Mouse (Mus musculus): Measurements from ENCODE around the gene Gadl1. TPM values are rescaled to one million over a fixed set of nuclear protein-coding genes. Genes with fewer than 3 reads are reported as not detected.

Gadl1 gene
- polyA plus RNA-seq, 1 experiment from 2014 or later = 0.31 TPM

- Histone ChIP-seq H3K27ac (ENCODE audit: low read depth, low read length) (no peak overlapping the region), H3K9me3 (ENCODE audit: control insufficient read depth, low read length) (no peaks in the 10 kb centered on the region), H3K9ac (ENCODE audit: low read depth, low read length) (no peak overlapping the region), H3K4me2 (replicated peaks; ENCODE audit: low read depth, low read length) (no peak overlapping the region), H3K27me3 (ENCODE audit: control insufficient read depth, insufficient read depth, low read length) (no peaks in the 10 kb centered on the region), H3K4me1 (replicated peaks; ENCODE audit: control insufficient read depth, insufficient read depth, low read length) (no peaks in the 10 kb centered on the region), H3K36me3 (ENCODE audit: control insufficient read depth, insufficient read depth, low read length) (no peaks in the 10 kb centered on the region), H3K4me3 (ENCODE audit: low read depth, low read length) (no peak overlapping the region)
- DNase-seq (ENCODE audit: low spot score) (no peak), ATAC-seq (ENCODE audit: low FRiP score) (no peak)
- WGBS = 96% methylated on average over 1 of the region's 1 CpGs
These were observed 14.8 kb downstream of the Gadl1 start for GRCm38 (mm10) chr9:115924094-115924493.

GRCm38 (mm10) chr9:115931803-115932202 is 22.5 kb downstream of the Gadl1 start:
- Histone ChIP-seq H3K27ac (ENCODE audit: low read depth, low read length) (no peak overlapping the region), H3K27me3 (ENCODE audit: control insufficient read depth, insufficient read depth, low read length) (no peaks in the 10 kb centered on the region), H3K9me3 (ENCODE audit: control insufficient read depth, low read length) (no peaks in the 10 kb centered on the region), H3K36me3 (ENCODE audit: control insufficient read depth, insufficient read depth, low read length) (no peaks in the 10 kb centered on the region), H3K9ac (ENCODE audit: low read depth, low read length) (no peak overlapping the region), H3K4me2 (replicated peaks; ENCODE audit: low read depth, low read length) (no peak overlapping the region), H3K4me1 (replicated peaks; ENCODE audit: control insufficient read depth, insufficient read depth, low read length) (no peaks in the 10 kb centered on the region), H3K4me3 (ENCODE audit: low read depth, low read length) (no peak overlapping the region)
- ATAC-seq (ENCODE audit: low FRiP score) = no peak
- no peak for DNase-seq (ENCODE audit: low spot score)
- WGBS = 94% methylated on average over 2 of the region's 2 CpGs

- Histone ChIP-seq H3K9ac (ENCODE audit: low read depth, low read length) (no peak overlapping the region), H3K4me3 (ENCODE audit: low read depth, low read length) (no peak overlapping the region), H3K9me3 (ENCODE audit: control insufficient read depth, low read length) (no peaks in the 10 kb centered on the region), H3K27me3 (ENCODE audit: control insufficient read depth, insufficient read depth, low read length) (no peaks in the 10 kb centered on the region), H3K4me1 (replicated peaks; ENCODE audit: control insufficient read depth, insufficient read depth, low read length) (no peaks in the 10 kb centered on the region), H3K27ac (ENCODE audit: low read depth, low read length) (no peak overlapping the region), H3K4me2 (replicated peaks; ENCODE audit: low read depth, low read length) (no peak overlapping the region), H3K36me3 (ENCODE audit: control insufficient read depth, insufficient read depth, low read length) (no peaks in the 10 kb centered on the region)
- ATAC-seq (ENCODE audit: low FRiP score) = no peak
- 89% methylated on average over 4 of the region's 4 CpGs for WGBS
- DNase-seq (ENCODE audit: low spot score) = no peak
These were observed 23.5 kb downstream of the Gadl1 start for GRCm38 (mm10) chr9:115932741-115933140.

GRCm38 (mm10) chr9:115933243-115933964 is 24.1 kb downstream of the Gadl1 start:
- ATAC-seq (ENCODE audit: low FRiP score) = no peak
- Histone ChIP-seq H3K9ac (ENCODE audit: low read depth, low read length) (no peak overlapping the region), H3K36me3 (ENCODE audit: control insufficient read depth, insufficient read depth, low read length) (no peaks in the 10 kb centered on the region), H3K27me3 (ENCODE audit: control insufficient read depth, insufficient read depth, low read length) (no peaks in the 10 kb centered on the region), H3K4me3 (ENCODE audit: low read depth, low read length) (no peak overlapping the region), H3K4me2 (replicated peaks; ENCODE audit: low read depth, low read length) (no peak overlapping the region), H3K4me1 (replicated peaks; ENCODE audit: control insufficient read depth, insufficient read depth, low read length) (no peaks in the 10 kb centered on the region), H3K27ac (ENCODE audit: low read depth, low read length) (no peak overlapping the region), H3K9me3 (ENCODE audit: control insufficient read depth, low read length) (no peaks in the 10 kb centered on the region)
- DNase-seq (ENCODE audit: low spot score) = no peak
- 82% methylated on average over 7 of the region's 7 CpGs for WGBS

- no peaks in the 10 kb centered on the region for H3K36me3 ChIP-seq (ENCODE audit: control insufficient read depth, insufficient read depth, low read length)
- DNase-seq (ENCODE audit: low spot score) (no peak), ATAC-seq (ENCODE audit: low FRiP score) (no peak)
- H3K4me1 ChIP-seq (replicated peaks; ENCODE audit: control insufficient read depth, insufficient read depth, low read length) = no peaks in the 10 kb centered on the region
- no peak overlapping the region for H3K4me2 ChIP-seq (replicated peaks; ENCODE audit: low read depth, low read length)
- no peaks in the 10 kb centered on the region for H3K27me3 ChIP-seq (ENCODE audit: control insufficient read depth, insufficient read depth, low read length)
- no peak overlapping the region for H3K4me3 ChIP-seq (ENCODE audit: low read depth, low read length)
- no peak overlapping the region for H3K9ac ChIP-seq (ENCODE audit: low read depth, low read length)
- H3K27ac ChIP-seq (ENCODE audit: low read depth, low read length) = no peak overlapping the region
- H3K9me3 ChIP-seq (ENCODE audit: control insufficient read depth, low read length) = no peaks in the 10 kb centered on the region
- 93% methylated on average over 11 of the region's 11 CpGs for whole genome bisulfite sequencing
These were observed 25.0 kb downstream of the Gadl1 start for GRCm38 (mm10) chr9:115934288-115934687.

GRCm38 (mm10) chr9:115936350-115936749 is 27.1 kb downstream of the Gadl1 start:
- 75% methylated on average over 2 of the region's 2 CpGs for WGBS
- ATAC-seq (ENCODE audit: low FRiP score) (no peak), DNase-seq (ENCODE audit: low spot score) (no peak)
- Histone ChIP-seq H3K9me3 (ENCODE audit: control insufficient read depth, low read length) (no peaks in the 10 kb centered on the region), H3K9ac (ENCODE audit: low read depth, low read length) (no peak overlapping the region), H3K27ac (ENCODE audit: low read depth, low read length) (no peak overlapping the region), H3K4me2 (replicated peaks; ENCODE audit: low read depth, low read length) (no peak overlapping the region), H3K4me1 (replicated peaks; ENCODE audit: control insufficient read depth, insufficient read depth, low read length) (no peaks in the 10 kb centered on the region), H3K4me3 (ENCODE audit: low read depth, low read length) (no peak overlapping the region), H3K36me3 (ENCODE audit: control insufficient read depth, insufficient read depth, low read length) (no peaks in the 10 kb centered on the region), H3K27me3 (ENCODE audit: control insufficient read depth, insufficient read depth, low read length) (no peaks in the 10 kb centered on the region)

GRCm38 (mm10) chr9:115937915-115938314 is 28.7 kb downstream of the Gadl1 start:
- no peak for ATAC-seq (ENCODE audit: low FRiP score)
- H3K4me3 ChIP-seq (ENCODE audit: low read depth, low read length) = no peak overlapping the region
- DNase-seq (ENCODE audit: low spot score) = no peak
- no peaks in the 10 kb centered on the region for H3K27me3 ChIP-seq (ENCODE audit: control insufficient read depth, insufficient read depth, low read length)
- WGBS = 94% methylated on average over 5 of the region's 5 CpGs
- no peaks in the 10 kb centered on the region for H3K9me3 ChIP-seq (ENCODE audit: control insufficient read depth, low read length)
- no peak overlapping the region for H3K4me2 ChIP-seq (replicated peaks; ENCODE audit: low read depth, low read length)
- no peak overlapping the region for H3K9ac ChIP-seq (ENCODE audit: low read depth, low read length)
- no peaks in the 10 kb centered on the region for H3K36me3 ChIP-seq (ENCODE audit: control insufficient read depth, insufficient read depth, low read length)
- H3K27ac ChIP-seq (ENCODE audit: low read depth, low read length) = no peak overlapping the region
- no peaks in the 10 kb centered on the region; the same call in 1 of the 2 replicates for H3K4me1 ChIP-seq (replicated peaks; ENCODE audit: control insufficient read depth, insufficient read depth, low read length)

GRCm38 (mm10) chr9:115939420-115939819 is 30.2 kb downstream of the Gadl1 start:
- no peak overlapping the region for H3K9ac ChIP-seq (ENCODE audit: low read depth, low read length)
- no peaks in the 10 kb centered on the region for H3K36me3 ChIP-seq (ENCODE audit: control insufficient read depth, insufficient read depth, low read length)
- ATAC-seq (ENCODE audit: low FRiP score) (no peak), DNase-seq (ENCODE audit: low spot score) (no peak)
- no peak overlapping the region for H3K4me2 ChIP-seq (replicated peaks; ENCODE audit: low read depth, low read length)
- H3K4me3 ChIP-seq (ENCODE audit: low read depth, low read length) = no peak overlapping the region
- no peak overlapping the region for H3K27ac ChIP-seq (ENCODE audit: low read depth, low read length)
- no peaks in the 10 kb centered on the region for H3K9me3 ChIP-seq (ENCODE audit: control insufficient read depth, low read length)
- 84% methylated on average over 3 of the region's 3 CpGs for WGBS
- no peaks in the 10 kb centered on the region for H3K27me3 ChIP-seq (ENCODE audit: control insufficient read depth, insufficient read depth, low read length)
- no peaks in the 10 kb centered on the region; the same call in 1 of the 2 replicates for H3K4me1 ChIP-seq (replicated peaks; ENCODE audit: control insufficient read depth, insufficient read depth, low read length)

GRCm38 (mm10) chr9:115941171-115941570 is 31.9 kb downstream of the Gadl1 start:
- Histone ChIP-seq H3K36me3 (ENCODE audit: control insufficient read depth, insufficient read depth, low read length) (no peaks in the 10 kb centered on the region), H3K4me1 (replicated peaks; ENCODE audit: control insufficient read depth, insufficient read depth, low read length) (no peaks in the 10 kb centered on the region; the same call in 1 of the 2 replicates), H3K27me3 (ENCODE audit: control insufficient read depth, insufficient read depth, low read length) (no peaks in the 10 kb centered on the region), H3K27ac (ENCODE audit: low read depth, low read length) (no peak overlapping the region), H3K4me2 (replicated peaks; ENCODE audit: low read depth, low read length) (no peak overlapping the region), H3K9ac (ENCODE audit: low read depth, low read length) (no peak overlapping the region), H3K4me3 (ENCODE audit: low read depth, low read length) (no peak overlapping the region), H3K9me3 (ENCODE audit: control insufficient read depth, low read length) (no peaks in the 10 kb centered on the region)
- WGBS = 76% methylated on average over 8 of the region's 8 CpGs
- ATAC-seq (ENCODE audit: low FRiP score) = no peak
- DNase-seq (ENCODE audit: low spot score) = no peak
